Mouse (Mus musculus) E14TG2a.4 (cell line): ENCODE results near the gene Baz1b.

Experiments
- CTCF ChIP-seq: conservative IDR thresholded peaks from 2 replicates; pipeline ENCODE4 v1.5.1; 2014; ENCODE audit warnings: low read length
- POU5F1 ChIP-seq: IDR thresholded peaks from 2 replicates; pipeline ENCODE4 v1.6.1; 2014; ENCODE audit warnings: low read length, borderline replicate concordance

- TF ChIP-seq CTCF (no peak), POU5F1 (no peak)
These were observed 46.3 kb downstream of the Baz1b start for GRCm38 (mm10) chr5:135233166-135233920.
